Mouse (Mus musculus) bone marrow macrophage, adult 2 months (primary cell): ENCODE results near the gene Meis1.

Experiments
- CTCF ChIP-seq: IDR thresholded peaks from 2 replicates; pipeline ENCODE4 v1.5.1; 2012; ENCODE audit warnings: low read depth, mild to moderate bottlenecking, low read length, moderate library complexity
- POLR2A ChIP-seq: IDR thresholded peaks from 2 replicates; pipeline ENCODE4 v1.6.1; 2012; ENCODE audit warnings: mild to moderate bottlenecking, low read depth, low read length, borderline replicate concordance

- TF ChIP-seq CTCF (no peak), POLR2A (no peak)
Observed at GRCm38 (mm10) chr11:18917887-18918286, 100.9 kb downstream of the Meis1 start.
